Mouse (Mus musculus) midbrain, embryonic 15.5 days (tissue): ENCODE results near the gene Ifna13. TPM values are rescaled to one million over a fixed set of nuclear protein-coding genes. Genes with fewer than 3 reads are reported as not detected.

Source experiments
- ATAC-seq: fragments of 200-750 bp; cut with Nextera tagmentation; replicated peaks from 2 replicates; pipeline ENCODE4 v1.8.0; 2017; ENCODE audit warnings: moderate TSS enrichment
- H3K27ac ChIP-seq: fragments of 300-500 bp; sonication (generic); 2 replicates; pipeline ENCODE4 v1.5.1; 2015; ENCODE audit warnings: mild to moderate bottlenecking, inconsistent platforms
- H3K27me3 ChIP-seq: fragments of 300-500 bp; sonication (generic); replicated peaks from 2 replicates; pipeline ENCODE4 v1.6.1; 2015; ENCODE audit warnings: inconsistent platforms
- H3K36me3 ChIP-seq: fragments of 300-500 bp; sonication (generic); replicated peaks from 2 replicates; pipeline ENCODE4 v1.6.1; 2015; ENCODE audit warnings: inconsistent platforms
- H3K4me1 ChIP-seq: fragments of 300-500 bp; sonication (generic); 2 replicates; pipeline ENCODE4 v1.6.1; 2015; ENCODE audit warnings: inconsistent platforms
- H3K4me2 ChIP-seq: fragments of 300-500 bp; sonication (generic); 2 replicates; pipeline ENCODE4 v1.6.1; 2015; ENCODE audit warnings: inconsistent platforms, mild to moderate bottlenecking, moderate library complexity
- H3K4me3 ChIP-seq: fragments of 300-500 bp; sonication (generic); 2 replicates; pipeline ENCODE4 v1.5.1; 2015; ENCODE audit warnings: mild to moderate bottlenecking, inconsistent platforms
- H3K9ac ChIP-seq: fragments of 300-500 bp; sonication (generic); 2 replicates; pipeline ENCODE4 v1.6.1; 2015; ENCODE audit warnings: mild to moderate bottlenecking, inconsistent platforms
- H3K9me3 ChIP-seq: fragments of 300-500 bp; sonication (generic); 2 replicates; pipeline ENCODE4 v1.6.1; 2016; ENCODE audit warnings: inconsistent platforms
- WGBS: fragments of 180-500 bp; shearing (Covaris S2); methylation state at CpG from one replicate; pipeline ENCODE4 v1.1.7; 2015; ENCODE audit warnings: mixed read lengths; 5-methylcytosine and 5-hydroxymethylcytosine counted together
- polyA plus RNA-seq: library from polyadenylated mRNA; unstranded; fragments of >200 nt; fragmentation: Nextera tagmentation; extraction: Ambion mirVana; gene quantifications from 2 replicates; pipeline ENCODE4 v1.2.1, GENCODE M21; 2015

Gene Ifna13
- not detected in 2 replicates for polyA plus RNA-seq

- Histone ChIP-seq H3K27me3 (no peaks in the 10 kb centered on the region), H3K4me2 (no peak within 1 kb of the TSS), H3K36me3 (no peaks in the 10 kb centered on the region), H3K9me3 (no peaks in the 10 kb centered on the region), H3K27ac (no peak within 1 kb of the TSS), H3K9ac (no peak within 1 kb of the TSS), H3K4me1 (no peaks in the 10 kb centered on the region), H3K4me3 (no peak within 1 kb of the TSS)
- WGBS = 63% methylated on average over 2 of the region's 2 CpGs
- no peak for ATAC-seq
Measured at GRCm38 (mm10) chr4:88644359-88644758, at the start of gene Ifna13. Gene Ifna13 (minus strand): TSS chr4:88644459.

DNA sequence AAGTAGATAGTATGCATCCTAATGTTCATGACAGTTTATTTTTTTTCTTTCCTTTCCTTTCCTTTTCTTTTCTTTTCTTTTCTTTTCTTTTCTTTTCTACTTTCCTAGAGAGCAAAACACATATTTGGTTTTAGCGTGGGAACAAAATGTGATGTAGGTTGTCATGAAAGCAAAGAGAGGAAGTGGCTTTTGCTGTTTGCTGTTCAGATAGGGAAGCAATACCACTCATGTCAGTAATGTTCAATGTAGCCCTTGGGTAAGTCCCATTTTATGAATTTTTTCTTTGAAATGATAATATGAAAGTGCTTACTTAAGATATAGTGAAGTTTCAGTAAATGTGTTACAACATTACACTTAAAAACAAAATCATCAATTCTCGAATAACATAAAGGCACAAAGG lies 49.1 kb upstream of the Ifna13 start:
- H3K27ac ChIP-seq = no peak overlapping the region
- H3K4me2 ChIP-seq = no peak overlapping the region
- H3K27me3 ChIP-seq = no peaks in the 10 kb centered on the region
- H3K9me3 ChIP-seq = no peaks in the 10 kb centered on the region
- no peak overlapping the region for H3K4me3 ChIP-seq
- no peaks in the 10 kb centered on the region for H3K4me1 ChIP-seq
- WGBS = 89% methylated on average over 2 of the region's 2 CpGs
- H3K36me3 ChIP-seq = no peaks in the 10 kb centered on the region
- no peak for ATAC-seq
- no peak overlapping the region for H3K9ac ChIP-seq

- H3K27ac ChIP-seq = no peak overlapping the region
- no peaks in the 10 kb centered on the region for H3K9me3 ChIP-seq
- H3K4me1 ChIP-seq = no peaks in the 10 kb centered on the region
- H3K36me3 ChIP-seq = no peaks in the 10 kb centered on the region
- no peak overlapping the region for H3K4me3 ChIP-seq
- ATAC-seq = no peak
- H3K27me3 ChIP-seq = no peaks in the 10 kb centered on the region
- WGBS = 93% methylated on average over 1 of the region's 1 CpGs
- no peak overlapping the region for H3K9ac ChIP-seq
- no peak overlapping the region for H3K4me2 ChIP-seq
Measured at GRCm38 (mm10) chr4:88692537-88692936, 48.3 kb upstream of the Ifna13 start.

- no peaks in the 10 kb centered on the region for H3K9me3 ChIP-seq
- no peak within 1 kb of the TSS for H3K27ac ChIP-seq
- no peaks in the 10 kb centered on the region for H3K4me1 ChIP-seq
- no peak within 1 kb of the TSS for H3K4me2 ChIP-seq
- WGBS = 69% methylated on average over 2 of the region's 2 CpGs
- no peak within 1 kb of the TSS for H3K4me3 ChIP-seq
- no peak for ATAC-seq
- no peak within 1 kb of the TSS for H3K9ac ChIP-seq
- no peaks in the 10 kb centered on the region for H3K27me3 ChIP-seq
- no peaks in the 10 kb centered on the region for H3K36me3 ChIP-seq
Measured at GRCm38 (mm10) chr4:88691259-88691658, 47.0 kb upstream of the Ifna13 start, which contains the start of gene Ifnab. Gene Ifnab (minus strand): TSS chr4:88691359.

GRCm38 (mm10) chr4:88683812-88684211 lies 39.6 kb upstream of the Ifna13 start, which contains the start of gene Ifna2:
Gene Ifna2 (minus strand): TSS chr4:88683912.
- WGBS = 94% methylated on average over 1 of the region's 1 CpGs
- Histone ChIP-seq H3K9ac (no peak within 1 kb of the TSS), H3K4me1 (no peaks in the 10 kb centered on the region), H3K27me3 (no peaks in the 10 kb centered on the region), H3K27ac (no peak within 1 kb of the TSS), H3K36me3 (no peaks in the 10 kb centered on the region), H3K9me3 (no peaks in the 10 kb centered on the region), H3K4me2 (no peak within 1 kb of the TSS), H3K4me3 (no peak within 1 kb of the TSS)
- no peak for ATAC-seq

DNA sequence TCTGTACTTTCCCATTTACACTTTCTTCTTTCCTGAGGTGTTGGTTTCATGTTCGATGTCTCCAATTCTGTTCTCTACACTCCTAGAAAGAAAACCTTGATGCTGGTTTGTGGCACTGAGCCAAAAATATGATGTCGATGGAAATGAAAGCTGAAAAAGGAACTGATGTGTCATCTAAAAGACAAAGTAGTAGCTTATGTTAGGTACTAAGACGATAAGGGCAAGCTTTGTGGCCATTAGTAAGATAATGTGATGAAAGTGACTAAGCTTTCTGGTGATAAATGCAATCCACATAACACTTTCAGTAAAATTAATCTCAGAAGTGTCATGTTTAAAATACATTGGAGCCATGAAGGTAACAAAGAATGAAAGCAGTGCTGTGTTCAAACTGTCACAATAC lies 37.1 kb upstream of the Ifna13 start:
- WGBS = 75% methylated on average over 3 of the region's 3 CpGs
- ATAC-seq = no peak
- Histone ChIP-seq H3K27ac (no peak overlapping the region), H3K9ac (no peak overlapping the region), H3K9me3 (no peaks in the 10 kb centered on the region), H3K4me3 (no peak overlapping the region), H3K4me2 (no peak overlapping the region), H3K27me3 (no peaks in the 10 kb centered on the region), H3K4me1 (no peaks in the 10 kb centered on the region), H3K36me3 (no peaks in the 10 kb centered on the region)

GRCm38 (mm10) chr4:88680362-88680761 lies 36.1 kb upstream of the Ifna13 start:
- 48% methylated on average over 8 of the region's 8 CpGs for WGBS
- Histone ChIP-seq H3K9ac (no peak overlapping the region), H3K27ac (no peak overlapping the region), H3K36me3 (no peaks in the 10 kb centered on the region), H3K27me3 (no peaks in the 10 kb centered on the region), H3K9me3 (no peaks in the 10 kb centered on the region), H3K4me1 (no peaks in the 10 kb centered on the region), H3K4me2 (no peak overlapping the region), H3K4me3 (no peak overlapping the region)
- ATAC-seq = no peak

GRCm38 (mm10) chr4:88676824-88677223 lies 32.6 kb upstream of the Ifna13 start, which contains the start of gene Ifna16:
Gene Ifna16 (minus strand): TSS chr4:88676924.
- Histone ChIP-seq H3K9me3 (no peaks in the 10 kb centered on the region), H3K27me3 (no peaks in the 10 kb centered on the region), H3K4me1 (no peaks in the 10 kb centered on the region), H3K4me3 (no peak within 1 kb of the TSS), H3K27ac (no peak within 1 kb of the TSS), H3K9ac (no peak within 1 kb of the TSS), H3K36me3 (no peaks in the 10 kb centered on the region), H3K4me2 (no peak within 1 kb of the TSS)
- no peak for ATAC-seq
- 82% methylated on average over 1 of the region's 1 CpGs for WGBS

GRCm38 (mm10) chr4:88655461-88655860 lies 11.2 kb upstream of the Ifna13 start:
- Histone ChIP-seq H3K27me3 (no peaks in the 10 kb centered on the region), H3K4me2 (no peak overlapping the region), H3K27ac (no peak overlapping the region), H3K36me3 (no peaks in the 10 kb centered on the region), H3K4me1 (no peaks in the 10 kb centered on the region), H3K9me3 (no peaks in the 10 kb centered on the region), H3K4me3 (no peak overlapping the region), H3K9ac (no peak overlapping the region)
- no peak for ATAC-seq
- 53% methylated on average over 1 of the region's 1 CpGs for WGBS

DNA sequence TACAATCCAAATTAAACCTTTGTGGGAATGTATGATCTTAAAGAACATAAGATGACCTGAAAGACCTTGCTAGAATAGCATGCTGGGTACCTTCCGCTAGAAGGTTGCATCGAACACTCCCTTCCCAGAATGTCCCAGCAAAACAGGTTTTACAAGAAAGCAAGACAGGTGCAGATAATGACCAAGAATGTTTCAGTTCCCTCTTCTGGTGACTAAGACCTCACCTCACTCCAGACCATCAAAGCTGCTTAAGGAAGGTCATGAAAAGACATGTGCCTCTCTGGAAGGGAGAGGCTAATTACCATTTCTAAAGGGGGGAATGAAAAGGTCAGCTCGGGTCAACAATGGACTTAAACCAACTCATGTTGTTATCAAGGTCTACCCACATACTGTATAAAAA lies 9.4 kb upstream of the Ifna13 start:
- no peaks in the 10 kb centered on the region for H3K27me3 ChIP-seq
- H3K9ac ChIP-seq = no peak overlapping the region
- ATAC-seq = no peak
- H3K36me3 ChIP-seq = no peaks in the 10 kb centered on the region
- H3K27ac ChIP-seq = no peak overlapping the region
- H3K4me1 ChIP-seq = no peaks in the 10 kb centered on the region
- no peak overlapping the region for H3K4me2 ChIP-seq
- no peak overlapping the region for H3K4me3 ChIP-seq
- WGBS = 65% methylated on average over 3 of the region's 3 CpGs
- no peaks in the 10 kb centered on the region for H3K9me3 ChIP-seq

GRCm38 (mm10) chr4:88642526-88642925 lies 1.7 kb downstream of the Ifna13 start:
- H3K4me3 ChIP-seq = no peak overlapping the region
- no peak for ATAC-seq
- no peaks in the 10 kb centered on the region for H3K27me3 ChIP-seq
- H3K27ac ChIP-seq = no peak overlapping the region
- H3K36me3 ChIP-seq = no peaks in the 10 kb centered on the region
- no peaks in the 10 kb centered on the region for H3K9me3 ChIP-seq
- WGBS = 33% methylated on average over 2 of the region's 2 CpGs
- H3K4me2 ChIP-seq = no peak overlapping the region
- H3K9ac ChIP-seq = no peak overlapping the region
- H3K4me1 ChIP-seq = no peaks in the 10 kb centered on the region

DNA sequence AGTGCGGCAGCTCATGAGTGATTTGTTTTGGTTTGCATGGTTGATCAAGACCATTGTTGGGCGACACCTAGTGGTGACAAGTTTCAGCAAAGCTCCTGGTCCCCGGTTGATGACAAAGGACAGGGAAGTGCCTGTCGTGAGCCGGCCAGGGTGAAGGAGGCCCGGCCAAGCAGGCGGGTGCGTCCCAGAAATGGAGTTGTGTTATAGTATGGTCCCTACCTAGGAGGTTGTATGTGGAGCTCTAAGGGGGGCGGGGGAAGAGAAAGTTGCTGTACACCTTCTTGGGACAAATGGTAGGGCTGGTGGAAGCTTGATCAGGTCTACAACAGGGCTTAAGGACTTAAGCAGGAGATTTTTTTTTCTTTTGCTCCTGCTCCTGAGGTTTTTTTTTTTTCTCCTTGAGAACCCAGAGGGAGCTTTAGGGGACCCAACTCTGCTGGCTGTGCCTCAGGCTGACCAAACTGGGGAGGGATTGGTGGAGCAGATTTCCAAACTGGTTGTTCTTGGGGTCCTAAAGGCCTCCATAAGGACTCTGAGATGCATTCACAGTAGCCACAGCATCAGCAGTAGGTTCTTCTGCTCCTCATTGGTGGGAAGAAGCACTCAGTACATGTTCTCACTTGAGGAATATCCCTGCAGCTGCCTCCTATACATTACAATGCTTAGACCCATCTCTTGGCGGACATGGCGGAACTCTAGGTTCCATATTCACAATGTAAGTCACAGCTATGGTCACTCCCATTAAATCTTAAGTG lies 3.0 kb downstream of the Ifna13 start:
- ATAC-seq = peak; percentile 95
- Histone ChIP-seq H3K27me3 (no peaks in the 10 kb centered on the region), H3K9ac (no peak overlapping the region), H3K36me3 (no peaks in the 10 kb centered on the region), H3K27ac (no peak overlapping the region), H3K4me3 (peak overlapping the region; percentile 18; the same call in 1 of the 2 replicates), H3K4me2 (peak overlapping the region; percentile 39), H3K9me3 (no peaks in the 10 kb centered on the region), H3K4me1 (no peaks in the 10 kb centered on the region)
- 9% methylated on average over 11 of the region's 11 CpGs for WGBS

DNA sequence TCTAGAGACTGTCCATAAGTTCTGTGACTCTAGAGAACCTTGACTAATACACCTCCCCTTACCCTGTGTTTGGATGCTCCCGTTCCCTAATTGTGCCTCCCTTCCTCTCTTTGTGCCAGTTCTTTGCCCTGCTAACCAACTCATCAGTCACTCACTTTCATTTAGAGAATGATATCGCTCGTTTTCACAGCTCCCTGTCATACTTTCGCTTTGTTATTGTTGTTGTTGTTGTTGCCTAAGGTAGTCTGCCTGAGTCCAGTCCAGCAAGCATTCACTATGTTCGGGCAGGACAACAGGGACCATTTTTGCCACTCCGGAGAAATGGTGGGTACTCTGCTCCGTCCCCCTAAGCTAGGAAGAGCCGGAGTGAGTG lies 3.6 kb downstream of the Ifna13 start:
- Histone ChIP-seq H3K9me3 (no peaks in the 10 kb centered on the region), H3K27ac (no peak overlapping the region), H3K9ac (no peak overlapping the region), H3K4me2 (peak overlapping the region; percentile 39), H3K4me1 (no peaks in the 10 kb centered on the region), H3K36me3 (no peaks in the 10 kb centered on the region), H3K4me3 (peak overlapping the region; percentile 18; the same call in 1 of the 2 replicates), H3K27me3 (no peaks in the 10 kb centered on the region)
- no peak for ATAC-seq
- WGBS = 65% methylated on average over 8 of the region's 8 CpGs
